Mouse (Mus musculus) MEL-GATA-1-ER (cell line): ENCODE data around the gene Elk4.

Source experiments
- DNase-seq: peaks from one replicate; pipeline ENCODE4 v3.0.0-alpha.2; 2012; ENCODE audit warnings: low read depth; ENCODE audit errors: extremely low read depth

Elk4 gene

DNA sequence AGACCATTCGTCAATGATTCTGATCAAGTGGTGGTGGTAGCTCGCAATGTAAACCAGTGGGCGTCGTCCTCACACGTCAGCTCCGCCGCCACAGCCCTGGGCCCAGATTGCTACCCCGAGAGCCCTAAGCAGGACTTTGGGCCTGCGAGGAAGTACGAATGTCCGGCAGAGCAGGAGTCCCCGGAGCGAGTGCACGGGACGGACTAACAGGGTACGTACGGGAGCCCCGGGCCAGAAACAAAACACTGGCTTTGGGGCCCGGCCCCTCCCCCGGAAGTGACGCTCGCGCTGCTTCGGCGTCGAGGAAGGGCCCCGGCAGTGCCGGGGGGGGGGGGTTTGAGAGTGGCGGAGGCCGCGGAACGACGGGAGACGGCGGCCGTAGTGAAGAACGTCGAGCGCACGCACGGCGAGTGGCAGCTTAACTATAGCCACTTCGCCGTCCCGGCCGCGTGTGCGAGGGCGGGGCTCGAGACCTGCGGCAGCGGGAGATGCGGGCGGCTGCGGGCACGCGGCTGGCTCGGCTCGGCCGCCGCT, at the start of gene Elk4:
Gene Elk4 (plus strand): TSS at position 326 of the 534 bp plus-strand sequence.
- peak; percentile 68 for DNase-seq

DNA sequence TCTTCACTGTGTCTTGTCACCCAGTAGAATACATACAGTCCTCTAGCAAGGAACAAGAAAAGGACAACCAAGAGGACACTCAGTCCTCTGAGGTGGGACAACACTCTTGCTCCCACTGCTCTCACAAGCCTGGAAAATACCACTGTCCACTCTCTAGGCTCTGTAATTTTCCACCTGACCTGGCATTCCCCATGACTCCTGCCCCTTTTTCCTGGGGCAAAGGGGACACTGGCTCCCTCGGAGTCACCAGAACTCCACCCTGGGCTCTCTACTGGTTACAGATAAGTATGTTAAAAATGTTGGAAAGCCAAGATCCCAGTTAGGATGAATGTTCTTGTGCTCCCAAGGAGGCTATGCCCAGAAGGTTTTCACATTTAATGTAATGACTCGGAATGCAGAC, 46.4 kb upstream of the Elk4 start:
- no peak for DNase-seq

DNA sequence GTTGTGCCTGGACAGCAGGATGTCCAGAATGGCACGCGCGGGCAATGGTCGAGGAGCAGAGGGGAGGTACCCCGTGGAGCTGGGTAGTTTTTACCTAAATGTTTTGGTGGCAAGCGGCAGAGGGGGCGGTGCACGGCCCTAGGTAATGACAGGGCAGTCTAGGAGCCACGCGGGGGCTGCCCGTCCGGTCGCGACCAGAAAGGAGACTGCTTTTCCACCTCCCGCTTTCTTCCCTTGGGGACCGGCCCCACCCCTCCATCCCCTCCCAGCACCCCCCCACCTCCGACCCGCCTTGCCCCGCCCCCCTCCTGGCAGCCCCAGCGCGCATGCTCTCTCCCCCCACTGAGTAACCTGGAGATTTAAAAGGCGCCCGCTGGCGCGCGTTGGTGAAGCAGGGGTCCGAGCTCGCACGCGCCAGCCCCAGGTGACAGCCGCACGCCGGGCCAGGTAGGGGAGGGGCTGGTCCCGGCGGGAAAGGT, 44.8 kb upstream of the Elk4 start, which contains the start of gene Slc45a3:
Gene Slc45a3 (plus strand): TSS at position 362 of the 479 bp plus-strand sequence.
- DNase-seq: no peak

DNA sequence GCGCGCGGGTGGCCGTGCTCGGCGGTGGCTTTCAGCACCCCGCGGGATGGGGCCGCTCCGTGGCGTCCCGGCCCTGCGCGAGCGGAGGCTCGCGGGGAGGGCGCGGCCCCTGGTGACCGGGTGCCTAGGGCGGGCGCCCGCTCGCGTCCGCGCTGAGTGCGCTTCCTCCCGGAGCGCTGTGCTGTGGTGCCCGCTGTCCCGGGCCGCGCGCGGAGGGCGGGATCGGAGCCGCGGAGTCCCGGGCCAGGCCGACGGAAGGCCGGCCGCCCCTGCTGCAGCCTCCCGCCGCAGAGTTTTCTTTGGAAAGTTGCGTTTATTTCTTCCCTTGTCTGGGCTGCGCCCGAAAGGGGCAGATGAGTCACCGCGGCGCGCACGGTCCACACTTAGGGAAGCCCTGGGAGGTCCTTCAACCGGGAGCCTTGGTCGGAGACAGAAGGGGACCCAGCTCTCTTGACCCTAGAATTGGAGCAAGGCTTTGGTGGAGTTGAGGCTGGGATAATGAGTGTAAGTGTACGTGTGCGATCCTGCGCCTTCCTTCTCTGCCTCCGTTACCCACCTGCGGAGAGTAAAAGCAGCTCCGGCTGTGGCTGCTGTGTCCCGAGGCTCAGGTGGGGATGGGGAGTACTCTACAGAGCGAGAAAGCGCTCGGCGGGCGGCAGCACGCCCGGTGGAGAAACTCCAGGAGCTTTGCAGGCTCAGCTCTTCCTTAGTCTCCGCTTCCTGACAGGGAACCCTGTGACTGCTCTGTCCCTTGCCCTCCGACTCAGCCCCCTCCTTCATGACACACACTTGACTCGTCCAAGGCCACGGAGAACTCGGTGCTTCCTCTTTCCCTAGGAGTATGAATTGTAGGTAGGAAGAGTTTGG, 44.1 kb upstream of the Elk4 start:
- peak; percentile 47 for DNase-seq

DNA sequence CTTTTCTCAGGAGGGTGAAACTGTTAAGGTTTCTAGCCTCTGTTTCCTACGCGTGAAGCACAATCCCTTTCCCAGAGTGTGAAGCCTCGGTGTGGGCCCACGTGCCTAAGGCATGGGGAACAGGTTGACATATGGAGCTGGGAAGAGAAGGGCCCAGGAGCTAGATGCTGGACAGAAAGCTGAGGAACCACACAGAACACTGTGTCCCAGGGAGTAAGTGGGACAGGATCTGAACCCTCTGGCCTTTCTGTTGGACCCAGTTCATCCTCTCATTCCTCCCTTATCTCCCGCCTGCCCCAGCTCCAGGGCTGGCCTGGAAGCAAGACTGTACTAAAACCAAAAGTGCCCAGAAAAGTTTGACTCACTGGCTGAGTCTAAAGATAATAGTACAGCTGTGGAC, 43.3 kb upstream of the Elk4 start:
- no peak for DNase-seq

DNA sequence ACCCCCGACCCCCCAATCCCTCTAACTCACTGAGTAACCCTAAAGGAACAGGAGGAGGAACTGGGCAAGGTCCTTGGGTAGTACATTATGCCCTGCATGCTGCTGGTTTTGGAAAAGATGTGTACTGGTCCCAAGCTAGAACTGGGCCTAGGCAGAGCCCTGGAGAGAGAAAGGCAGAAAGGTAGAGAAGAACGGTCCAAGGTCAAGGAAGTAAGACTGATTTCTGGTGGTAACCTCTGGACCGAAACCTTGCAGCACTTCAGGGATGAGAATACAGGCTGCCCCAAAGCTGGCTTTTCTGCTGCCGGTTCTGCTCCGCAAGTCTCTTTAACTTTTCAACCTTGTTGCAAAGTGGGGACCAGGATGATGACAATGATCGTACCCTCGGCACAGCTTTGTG, 42.8 kb upstream of the Elk4 start:
- no peak for DNase-seq

DNA sequence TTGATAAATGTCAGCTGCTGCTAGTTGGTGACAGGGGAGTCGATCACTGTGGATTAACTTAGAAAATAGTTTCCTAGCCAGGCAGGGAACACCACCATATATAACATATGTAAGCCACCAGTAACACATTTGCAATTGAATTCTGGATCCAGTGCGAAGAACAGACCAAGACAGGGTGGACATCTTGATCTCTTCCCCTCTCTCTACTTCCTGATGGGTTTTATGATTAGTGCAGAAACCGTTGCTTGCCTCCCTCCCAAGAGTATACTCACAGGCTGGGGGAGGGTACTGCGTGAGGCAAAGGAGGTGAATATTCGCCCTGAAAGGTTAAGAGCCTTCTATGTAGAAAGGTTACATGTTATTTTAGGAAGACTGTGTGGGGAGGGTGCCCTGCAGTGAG, 41.6 kb upstream of the Elk4 start:
- no peak for DNase-seq

DNA sequence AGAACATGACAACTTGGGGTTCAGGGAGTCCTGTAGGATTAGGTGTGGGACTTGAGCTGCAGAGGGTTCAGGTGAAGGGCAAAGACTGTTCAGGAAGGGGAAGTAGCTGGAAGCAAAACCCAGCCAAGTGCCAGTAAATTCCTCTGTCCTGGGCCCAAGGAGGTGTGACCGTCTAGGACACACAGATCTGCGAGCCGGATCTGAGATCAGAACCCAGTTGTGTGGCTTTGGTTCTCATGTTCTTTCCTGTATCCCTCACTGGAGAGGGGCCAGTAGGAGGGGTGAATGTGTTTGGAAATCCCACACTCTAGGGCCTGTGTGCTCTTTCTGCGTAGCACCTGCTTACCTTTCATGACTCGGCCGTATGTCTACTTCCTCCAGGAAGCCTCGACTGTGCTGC, 40.1 kb upstream of the Elk4 start:
- no peak for DNase-seq

DNA sequence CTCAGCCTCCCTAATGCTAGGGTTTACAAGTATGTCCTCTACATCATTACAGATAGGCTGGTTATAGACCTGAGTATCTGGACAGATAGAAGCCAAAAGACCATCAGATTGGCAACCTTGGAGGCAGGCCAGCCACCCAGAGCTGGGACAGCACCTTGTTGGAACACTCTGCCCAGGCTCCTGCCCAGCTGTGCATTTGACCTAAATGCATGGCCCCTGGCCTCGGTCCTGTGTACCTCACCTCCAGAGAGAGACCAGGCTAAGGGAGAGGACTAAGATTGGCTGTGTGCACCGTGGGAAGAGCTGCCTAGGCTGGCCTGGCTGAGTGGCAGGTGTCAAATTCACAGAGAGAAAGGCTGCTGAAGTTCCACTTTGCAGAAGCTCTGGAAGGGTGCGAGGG, 38.9 kb upstream of the Elk4 start:
- no peak for DNase-seq

DNA sequence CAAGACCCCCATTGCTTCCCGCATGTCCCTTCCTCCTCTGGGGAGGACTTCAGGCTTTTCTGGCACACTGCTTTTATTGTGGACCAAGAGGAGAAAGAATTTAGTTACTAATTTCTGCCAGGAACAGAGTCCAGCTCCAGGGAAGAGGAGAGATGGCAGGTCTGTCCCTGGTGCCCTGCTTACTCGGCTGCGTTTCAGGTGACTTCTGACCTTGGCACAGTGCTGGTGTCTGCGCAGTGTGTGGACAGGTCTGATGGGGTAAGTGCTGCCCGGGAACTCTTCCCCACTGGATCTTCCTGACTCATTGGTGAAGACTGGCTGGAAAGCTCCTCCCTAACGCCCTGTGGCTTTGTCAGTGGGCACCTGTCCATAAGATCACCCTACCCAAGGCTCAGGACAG, 38.4 kb upstream of the Elk4 start:
- DNase-seq: no peak

DNA sequence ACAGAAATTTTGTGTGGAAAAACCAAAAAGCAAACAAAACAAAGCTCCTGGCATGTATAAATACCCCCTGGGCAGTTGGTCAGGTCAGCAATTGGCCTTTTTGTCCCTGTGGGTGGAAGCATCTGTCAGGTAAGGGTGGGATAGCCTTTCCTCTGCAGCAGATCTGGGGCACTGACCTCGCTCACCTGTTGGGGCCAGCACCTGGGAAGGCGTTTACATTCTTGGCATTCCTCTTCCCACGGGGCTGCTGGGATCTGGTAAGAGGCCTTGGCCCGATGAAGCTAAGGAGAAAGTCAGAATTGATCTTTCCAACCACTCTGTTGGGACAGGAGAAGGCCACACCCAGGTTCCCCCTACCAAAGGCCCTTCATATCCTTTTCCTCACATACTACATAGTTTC, 37.6 kb upstream of the Elk4 start:
- DNase-seq: no peak

DNA sequence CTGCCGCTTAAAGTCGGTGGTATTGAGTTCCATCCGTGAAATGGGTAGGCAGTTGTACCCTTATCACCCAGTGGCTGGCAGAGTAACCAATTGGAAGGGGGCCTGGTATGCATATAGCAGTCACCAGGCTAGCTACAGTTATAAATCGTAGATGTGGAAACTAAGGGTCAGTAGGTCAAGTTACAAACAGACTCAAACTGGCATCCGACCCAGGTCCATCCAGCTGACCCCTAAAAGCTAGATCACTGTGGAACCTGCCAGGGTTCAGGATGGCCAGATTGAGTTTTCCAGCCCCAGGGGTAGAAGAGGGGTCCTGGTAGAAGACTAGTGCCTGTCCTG, 37.1 kb upstream of the Elk4 start:
- DNase-seq: no peak

DNA sequence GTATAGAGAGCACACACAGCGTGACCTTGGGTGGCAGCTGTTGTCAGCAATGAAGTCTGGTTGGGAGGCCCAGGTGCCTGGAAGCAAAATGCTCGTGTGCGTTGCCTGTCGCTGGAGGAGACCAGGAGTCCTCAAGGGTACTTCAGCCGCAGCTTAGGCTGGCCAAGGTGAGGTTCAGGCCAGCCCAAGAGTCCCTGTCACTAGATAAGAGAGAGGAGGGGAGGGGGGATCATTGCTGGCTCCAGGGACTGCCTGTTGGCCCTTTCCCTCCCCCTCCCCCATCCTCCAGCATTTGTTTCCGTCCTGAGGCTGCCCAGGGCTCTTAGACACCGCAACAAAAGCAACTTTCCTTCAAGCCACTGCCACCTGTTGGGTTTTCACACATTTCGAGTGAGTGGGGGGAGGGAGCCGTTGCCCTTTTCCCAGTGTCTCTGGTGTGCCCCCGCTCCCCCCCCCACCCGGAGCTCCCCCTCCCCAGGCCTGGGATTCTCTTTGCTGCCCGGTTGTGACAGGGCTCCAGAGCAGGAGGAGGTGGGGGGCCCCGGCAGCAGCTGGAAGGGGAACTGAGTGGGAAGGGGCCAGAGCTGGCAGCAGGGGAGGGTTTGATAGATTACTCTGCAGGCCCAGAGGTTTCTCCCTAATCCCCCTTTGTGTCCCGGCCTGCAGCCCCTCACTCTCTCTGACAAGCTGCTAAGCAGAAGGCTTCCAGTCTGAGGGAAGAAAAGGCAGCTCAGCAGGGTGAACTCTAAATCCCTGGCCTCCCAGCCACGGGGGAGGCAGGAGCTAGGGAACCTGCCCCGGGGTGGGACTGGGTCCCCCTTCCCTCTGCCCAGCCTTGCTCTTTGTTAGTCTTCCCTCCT, 36.5 kb upstream of the Elk4 start:
- no peak for DNase-seq

DNA sequence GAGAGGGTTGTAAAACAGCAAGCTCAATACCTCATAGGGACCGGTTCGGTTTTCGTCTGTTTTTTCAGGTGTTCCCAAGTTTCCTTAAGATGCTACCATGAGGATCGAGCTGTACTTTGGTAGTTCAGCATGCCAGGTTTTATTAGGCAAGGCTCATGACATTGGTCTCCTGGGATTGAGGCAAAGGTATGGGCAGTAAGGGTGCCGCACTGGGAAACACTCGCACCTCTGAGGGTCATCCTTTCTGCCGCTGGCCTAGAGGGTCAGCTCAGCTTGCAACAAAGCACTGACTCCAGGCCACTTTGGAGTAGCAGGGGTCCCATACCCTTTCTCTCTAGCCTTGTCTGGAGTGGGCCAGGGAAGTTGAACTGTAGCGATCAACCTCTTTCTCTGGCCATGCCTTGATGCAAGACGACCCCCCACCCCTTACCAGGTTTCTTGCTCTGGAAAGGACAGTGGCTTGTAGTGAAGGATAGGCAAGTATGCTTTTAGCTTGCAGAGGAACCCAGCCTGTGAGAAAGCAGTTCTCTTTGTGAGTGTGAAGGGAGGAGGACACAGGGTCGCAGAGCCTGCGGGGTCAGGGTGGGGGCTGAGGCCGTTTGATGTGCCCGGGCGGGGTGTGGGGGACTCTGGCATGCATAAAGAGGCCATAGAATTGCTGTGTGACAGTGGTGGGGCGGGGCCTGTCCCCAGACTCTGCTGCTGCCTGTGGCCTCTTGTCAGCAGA, 35.5 kb upstream of the Elk4 start:
- DNase-seq: no peak

DNA sequence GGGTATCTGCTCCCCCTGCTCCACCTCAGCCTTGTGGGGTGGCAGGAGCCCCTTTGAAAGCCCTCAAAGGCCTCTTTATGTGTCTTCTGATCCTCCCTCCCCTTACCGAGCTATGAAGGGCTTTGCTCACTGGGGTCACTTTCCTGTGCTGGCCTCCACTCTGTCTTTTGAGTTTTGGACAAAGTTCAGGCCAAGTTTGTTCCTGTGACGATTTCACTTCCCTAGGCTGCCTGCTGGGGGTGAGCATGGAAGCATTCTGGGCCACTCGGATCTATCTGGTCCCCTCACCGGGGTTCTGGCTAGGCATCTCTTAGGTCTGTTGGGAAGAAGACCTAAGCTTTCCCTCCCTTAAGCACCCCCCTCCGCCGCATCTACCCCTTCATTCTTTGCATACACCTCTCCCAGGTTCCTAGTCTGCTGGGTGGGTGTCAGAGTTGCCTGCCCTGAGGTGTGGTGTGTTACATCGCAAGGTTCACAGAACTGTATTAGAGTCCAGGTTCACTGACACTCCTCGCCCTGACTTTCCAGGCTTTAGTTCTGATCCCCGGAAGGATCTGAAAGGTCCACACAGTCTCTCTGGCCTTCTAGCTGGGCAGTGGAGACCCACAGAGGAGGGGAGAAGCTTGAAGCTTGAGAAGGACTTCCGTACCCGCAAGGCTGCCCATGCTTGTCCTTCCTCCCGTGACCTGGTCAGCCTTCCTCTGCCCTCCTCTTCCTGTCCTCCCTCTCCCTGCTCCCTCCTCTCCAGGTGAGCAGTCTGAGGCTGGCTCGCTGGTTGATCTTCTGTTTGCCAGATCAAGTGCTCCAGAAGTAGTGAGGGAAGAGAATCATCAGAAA, 34.7 kb upstream of the Elk4 start:
- DNase-seq: no peak

DNA sequence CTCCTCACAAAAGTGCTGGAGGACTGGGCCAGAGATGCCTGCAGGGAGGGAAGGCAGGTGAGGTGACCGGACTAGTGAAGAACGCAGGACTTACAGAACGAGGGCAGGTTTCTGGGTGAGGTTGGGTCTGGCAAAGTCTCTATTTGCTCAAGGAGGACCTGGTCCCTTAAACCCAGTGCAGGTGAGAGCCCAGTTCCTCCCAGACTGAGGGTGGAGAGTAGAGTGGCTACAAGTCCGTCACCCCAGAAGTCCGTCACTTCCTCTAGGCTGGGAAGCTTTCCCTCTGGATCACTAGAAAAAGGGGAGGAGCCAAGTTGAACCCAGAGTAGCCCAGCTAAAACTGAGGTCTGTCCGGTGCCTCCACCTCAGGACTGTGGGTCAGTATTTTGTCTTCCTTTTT, 33.4 kb upstream of the Elk4 start:
- no peak for DNase-seq

DNA sequence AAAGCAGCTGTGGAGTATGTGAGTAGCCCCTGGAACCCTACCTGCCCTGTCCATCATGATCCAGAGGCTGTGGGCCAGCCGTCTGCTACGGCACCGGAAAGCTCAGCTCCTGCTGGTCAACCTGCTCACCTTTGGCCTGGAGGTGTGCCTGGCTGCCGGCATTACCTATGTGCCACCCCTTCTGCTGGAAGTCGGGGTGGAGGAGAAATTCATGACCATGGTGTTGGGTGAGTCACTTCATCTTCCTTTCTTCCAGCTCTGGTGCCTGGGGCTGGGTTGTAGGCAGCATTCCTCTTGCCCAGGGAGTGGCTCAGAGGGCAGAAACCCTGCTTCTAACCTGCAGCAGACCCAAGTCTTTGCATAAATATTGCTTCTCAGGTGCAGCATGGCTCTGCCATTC, 30.5 kb upstream of the Elk4 start:
- DNase-seq: no peak

DNA sequence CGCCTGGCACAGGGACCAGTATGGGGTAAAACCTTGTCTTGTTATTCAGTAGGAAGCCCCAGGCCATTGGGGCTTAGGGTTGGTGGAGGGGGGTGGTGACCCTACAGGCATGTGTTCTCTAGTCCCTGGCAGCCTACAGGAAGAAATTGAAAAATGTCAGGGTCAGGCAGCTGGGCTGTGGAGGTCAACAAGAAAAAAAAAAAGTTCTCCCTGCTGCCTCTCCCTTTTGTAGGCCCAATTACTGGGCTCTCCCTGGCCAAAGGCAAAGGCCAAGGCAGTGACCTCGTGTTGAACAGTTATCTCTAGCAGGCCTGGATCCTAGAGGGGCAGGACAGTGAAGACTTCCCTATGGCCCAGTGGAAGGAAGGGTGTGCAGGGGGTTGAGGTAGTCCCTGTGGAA, 26.9 kb upstream of the Elk4 start:
- no peak for DNase-seq

DNA sequence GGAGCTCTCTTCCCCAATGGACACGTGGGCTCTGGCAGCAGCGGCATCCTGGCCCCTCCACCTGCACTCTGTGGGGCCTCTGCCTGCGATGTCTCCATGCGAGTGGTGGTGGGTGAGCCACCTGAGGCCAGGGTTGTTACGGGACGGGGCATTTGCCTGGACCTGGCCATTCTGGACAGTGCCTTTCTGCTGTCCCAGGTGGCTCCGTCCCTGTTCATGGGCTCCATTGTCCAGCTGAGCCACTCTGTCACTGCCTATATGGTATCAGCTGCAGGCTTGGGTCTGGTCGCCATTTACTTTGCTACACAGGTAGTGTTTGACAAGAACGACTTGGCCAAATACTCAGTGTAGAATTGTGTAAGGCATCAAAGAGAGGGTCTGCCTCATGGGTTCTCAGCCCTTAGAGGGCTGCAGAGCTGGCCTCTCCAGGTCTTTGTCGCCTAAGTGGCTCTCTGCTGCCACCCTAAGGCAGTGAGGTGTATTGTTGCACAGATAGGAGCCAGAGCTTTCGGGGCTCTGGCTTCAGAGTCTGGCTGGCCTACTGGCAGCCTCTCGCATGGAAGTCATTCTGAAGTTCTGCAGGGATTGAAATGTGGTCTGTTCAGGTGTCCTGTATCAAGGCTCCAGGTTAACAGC, 25.9 kb upstream of the Elk4 start:
- DNase-seq: no peak

DNA sequence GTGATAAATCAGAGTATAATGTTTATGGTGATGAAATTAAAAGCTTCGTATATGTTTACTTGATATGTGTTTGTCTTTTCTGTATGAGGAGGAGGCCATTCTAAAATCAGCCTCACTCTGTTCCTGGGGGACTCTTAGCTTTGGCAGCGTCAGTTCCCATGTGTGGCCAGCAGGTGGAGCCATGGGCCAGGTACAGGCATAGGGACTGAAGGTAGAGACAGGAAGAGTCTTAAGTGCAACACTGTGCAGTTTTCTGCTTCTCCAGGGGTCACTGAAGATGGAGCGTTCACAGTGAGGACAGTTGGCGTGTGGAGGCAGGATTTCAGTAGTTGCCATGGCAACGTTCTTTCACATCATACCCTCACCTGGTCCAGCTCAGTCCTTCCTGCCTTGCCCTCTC, 24.5 kb upstream of the Elk4 start:
- no peak for DNase-seq
